Mouse (Mus musculus) liver, embryonic 15.5 days (tissue): ENCODE results near the gene Il1f5. TPM values are rescaled to one million over a fixed set of nuclear protein-coding genes. Genes with fewer than 3 reads are reported as not detected.

Source experiments
- ATAC-seq: fragments of 200-750 bp; cut with Nextera tagmentation; 2 replicates; pipeline ENCODE4 v1.8.0; 2017; ENCODE audit warnings: moderate number of reproducible peaks, mild to moderate bottlenecking, moderate library complexity; ENCODE audit not compliant: insufficient read depth
- H3K27ac ChIP-seq: fragments of 300-500 bp; sonication (generic); replicated peaks from 2 replicates; pipeline ENCODE4 v1.5.1; 2015; ENCODE audit warnings: mild to moderate bottlenecking, inconsistent platforms
- H3K27me3 ChIP-seq: fragments of 300-500 bp; sonication (generic); 2 replicates; pipeline ENCODE4 v1.6.1; 2015; ENCODE audit warnings: mild to moderate bottlenecking, inconsistent platforms
- H3K36me3 ChIP-seq: fragments of 300-500 bp; sonication (generic); replicated peaks from 2 replicates; pipeline ENCODE4 v1.6.1; 2015; ENCODE audit warnings: moderate library complexity, mild to moderate bottlenecking, inconsistent platforms
- H3K4me1 ChIP-seq: fragments of 300-500 bp; sonication (generic); replicated peaks from 2 replicates; pipeline ENCODE4 v1.6.1; 2015; ENCODE audit warnings: inconsistent platforms
- H3K4me2 ChIP-seq: fragments of 300-500 bp; sonication (generic); 2 replicates; pipeline ENCODE4 v1.6.1; 2015; ENCODE audit warnings: moderate library complexity, mild to moderate bottlenecking, inconsistent platforms
- H3K4me3 ChIP-seq: fragments of 300-500 bp; sonication (generic); replicated peaks from 2 replicates; pipeline ENCODE4 v1.5.1; 2015; ENCODE audit warnings: mild to moderate bottlenecking, inconsistent platforms
- H3K9ac ChIP-seq: fragments of 300-500 bp; sonication (generic); 2 replicates; pipeline ENCODE4 v1.6.1; 2015; ENCODE audit warnings: moderate library complexity, mild to moderate bottlenecking, inconsistent platforms
- H3K9me3 ChIP-seq: fragments of 300-500 bp; sonication (generic); replicated peaks from 2 replicates; pipeline ENCODE4 v1.6.1; 2016; ENCODE audit warnings: inconsistent platforms
- WGBS: fragments of 180-500 bp; shearing (Covaris S2); methylation state at CpG from one replicate; pipeline ENCODE4 v1.1.7; 2015; ENCODE audit warnings: mixed read lengths; ENCODE audit not compliant: insufficient replicate concordance; 5-methylcytosine and 5-hydroxymethylcytosine counted together
- polyA plus RNA-seq: library from polyadenylated mRNA; unstranded; fragments of >200 nt; fragmentation: Nextera tagmentation; extraction: Ambion mirVana; gene quantifications from 2 replicates; pipeline ENCODE4 v1.2.1, GENCODE M21; 2015

Il1f5 gene
- 0.13 TPM in 1 of 2 replicates, not detected in the other for polyA plus RNA-seq

DNA sequence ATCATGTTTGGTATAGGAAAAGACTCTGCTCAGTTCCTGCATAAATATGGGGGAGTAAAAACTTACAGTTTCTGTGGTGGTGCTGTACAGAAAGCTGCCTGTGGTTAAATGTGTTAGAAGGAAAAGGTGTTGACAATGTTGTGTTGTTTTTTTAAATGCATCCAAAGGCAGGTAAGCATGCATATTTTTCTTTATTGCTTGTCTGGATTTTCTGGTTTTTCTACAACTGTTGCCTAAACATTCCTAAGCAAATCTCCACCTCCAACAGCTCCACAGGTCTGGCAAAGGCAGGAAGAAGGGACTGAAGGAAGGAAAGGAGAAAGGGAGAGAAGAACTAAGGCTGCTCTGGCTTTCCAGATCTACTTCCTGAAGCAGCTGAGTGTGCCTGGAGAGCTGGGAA, at the start of gene Il1f5:
Gene Il1f5, plus strand, starts transcription at position 301 of the 400 bp plus-strand sequence.
- Histone ChIP-seq H3K36me3 (no peaks in the 10 kb centered on the region), H3K4me2 (no peak within 1 kb of the TSS), H3K27me3 (no peaks in the 10 kb centered on the region), H3K9ac (no peak within 1 kb of the TSS), H3K9me3 (no peaks in the 10 kb centered on the region), H3K27ac (no peak within 1 kb of the TSS), H3K4me1 (no peaks in the 10 kb centered on the region), H3K4me3 (no peak within 1 kb of the TSS)
- ATAC-seq: no peak

GRCm38 (mm10) chr2:24227191-24227590, 49.6 kb upstream of the Il1f5 start:
- Histone ChIP-seq H3K27ac (no peak overlapping the region), H3K4me2 (no peak overlapping the region), H3K9ac (no peak overlapping the region), H3K9me3 (no peaks in the 10 kb centered on the region), H3K4me3 (no peak overlapping the region), H3K4me1 (no peaks in the 10 kb centered on the region), H3K36me3 (no peaks in the 10 kb centered on the region), H3K27me3 (no peaks in the 10 kb centered on the region)
- 50% methylated on average over 2 of the region's 2 CpGs for WGBS
- ATAC-seq: no peak

- no peak overlapping the region for H3K4me3 ChIP-seq
- WGBS: 57% methylated on average over 1 of the region's 1 CpGs
- H3K27ac ChIP-seq: no peak overlapping the region
- no peaks in the 10 kb centered on the region for H3K4me1 ChIP-seq
- H3K27me3 ChIP-seq: no peaks in the 10 kb centered on the region
- no peak overlapping the region for H3K9ac ChIP-seq
- ATAC-seq: no peak
- no peaks in the 10 kb centered on the region for H3K36me3 ChIP-seq
- no peaks in the 10 kb centered on the region for H3K9me3 ChIP-seq
- no peak overlapping the region for H3K4me2 ChIP-seq
Observed at GRCm38 (mm10) chr2:24267503-24267902, 9.3 kb upstream of the Il1f5 start.

DNA sequence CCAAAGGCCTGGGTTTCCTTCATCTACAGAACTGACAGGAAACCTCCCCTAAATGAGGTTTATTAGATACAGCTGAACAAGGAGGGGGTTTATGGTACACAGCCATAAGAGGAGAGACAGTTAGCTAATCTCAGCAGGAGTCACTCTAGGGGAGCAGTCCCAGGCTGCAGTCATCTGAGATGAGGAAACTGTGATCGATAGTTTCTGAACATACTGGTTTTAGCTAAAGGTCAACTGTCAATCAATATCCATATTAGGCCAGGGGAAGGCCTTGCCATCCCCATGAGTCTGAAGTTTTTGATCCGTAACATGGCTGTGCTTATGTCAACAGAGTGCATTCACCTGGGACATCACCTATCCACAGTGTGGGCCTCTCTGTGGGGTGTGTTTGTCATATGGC, 3.1 kb upstream of the Il1f5 start:
- 60% methylated on average over 2 of the region's 2 CpGs for WGBS
- no peak for ATAC-seq
- no peak overlapping the region for H3K4me2 ChIP-seq
- no peaks in the 10 kb centered on the region for H3K9me3 ChIP-seq
- no peaks in the 10 kb centered on the region for H3K4me1 ChIP-seq
- H3K27me3 ChIP-seq: no peaks in the 10 kb centered on the region
- no peak overlapping the region for H3K9ac ChIP-seq
- H3K27ac ChIP-seq: no peak overlapping the region
- no peak overlapping the region for H3K4me3 ChIP-seq
- H3K36me3 ChIP-seq: no peaks in the 10 kb centered on the region

GRCm38 (mm10) chr2:24275146-24275545, 1.6 kb upstream of the Il1f5 start:
- 20% methylated on average over 1 of the region's 1 CpGs for WGBS

GRCm38 (mm10) chr2:24290896-24291295, 14.1 kb downstream of the Il1f5 start, which contains the start of gene Il1f10:
Il1f10 (plus strand) TSS chr2:24291196.
- no peak within 1 kb of the TSS for H3K4me3 ChIP-seq
- no peak within 1 kb of the TSS for H3K27ac ChIP-seq
- no peak for ATAC-seq
- no peak within 1 kb of the TSS for H3K9ac ChIP-seq
- WGBS: 57% methylated on average over 5 of the region's 5 CpGs
- no peaks in the 10 kb centered on the region for H3K4me1 ChIP-seq
- no peaks in the 10 kb centered on the region for H3K36me3 ChIP-seq
- H3K27me3 ChIP-seq: no peaks in the 10 kb centered on the region
- no peaks in the 10 kb centered on the region for H3K9me3 ChIP-seq
- H3K4me2 ChIP-seq: no peak within 1 kb of the TSS

More at GRCm38 (mm10) chr2:24275146-24275545, 1.6 kb upstream of the Il1f5 start:
- H3K27ac ChIP-seq: no peak overlapping the region
- ATAC-seq: no peak
- H3K9me3 ChIP-seq: no peaks in the 10 kb centered on the region
- H3K4me2 ChIP-seq: no peak overlapping the region
- H3K27me3 ChIP-seq: no peaks in the 10 kb centered on the region
- H3K4me3 ChIP-seq: no peak overlapping the region
- no peak overlapping the region for H3K9ac ChIP-seq
- H3K4me1 ChIP-seq: no peaks in the 10 kb centered on the region
- H3K36me3 ChIP-seq: no peaks in the 10 kb centered on the region

GRCm38 (mm10) chr2:24294616-24295015, 17.9 kb downstream of the Il1f5 start:
- ATAC-seq: no peak
- 23% methylated on average over 1 of the region's 1 CpGs for WGBS
- no peak overlapping the region for H3K9ac ChIP-seq
- no peaks in the 10 kb centered on the region for H3K9me3 ChIP-seq
- H3K4me3 ChIP-seq: no peak overlapping the region
- H3K4me1 ChIP-seq: no peaks in the 10 kb centered on the region
- H3K27ac ChIP-seq: no peak overlapping the region
- H3K4me2 ChIP-seq: no peak overlapping the region
- no peaks in the 10 kb centered on the region for H3K27me3 ChIP-seq
- no peaks in the 10 kb centered on the region for H3K36me3 ChIP-seq

GRCm38 (mm10) chr2:24296837-24297236, 20.1 kb downstream of the Il1f5 start:
- H3K27ac ChIP-seq: no peak overlapping the region
- no peaks in the 10 kb centered on the region for H3K36me3 ChIP-seq
- no peak overlapping the region for H3K4me3 ChIP-seq
- ATAC-seq: no peak
- no peak overlapping the region for H3K9ac ChIP-seq
- no peaks in the 10 kb centered on the region for H3K27me3 ChIP-seq
- no peaks in the 10 kb centered on the region for H3K9me3 ChIP-seq
- H3K4me1 ChIP-seq: no peaks in the 10 kb centered on the region
- no peak overlapping the region for H3K4me2 ChIP-seq
- 8% methylated on average over 3 of the region's 3 CpGs for WGBS

- peak; percentile 89 for ATAC-seq
- Histone ChIP-seq H3K4me1 (no peaks in the 10 kb centered on the region), H3K4me3 (no peak overlapping the region), H3K4me2 (no peak overlapping the region), H3K36me3 (no peaks in the 10 kb centered on the region), H3K9ac (no peak overlapping the region), H3K27ac (peak overlapping the region; percentile 65), H3K9me3 (no peaks in the 10 kb centered on the region), H3K27me3 (no peaks in the 10 kb centered on the region)
- WGBS: 35% methylated on average over 6 of the region's 6 CpGs
Observed at GRCm38 (mm10) chr2:24311302-24312001, 34.7 kb downstream of the Il1f5 start.

DNA sequence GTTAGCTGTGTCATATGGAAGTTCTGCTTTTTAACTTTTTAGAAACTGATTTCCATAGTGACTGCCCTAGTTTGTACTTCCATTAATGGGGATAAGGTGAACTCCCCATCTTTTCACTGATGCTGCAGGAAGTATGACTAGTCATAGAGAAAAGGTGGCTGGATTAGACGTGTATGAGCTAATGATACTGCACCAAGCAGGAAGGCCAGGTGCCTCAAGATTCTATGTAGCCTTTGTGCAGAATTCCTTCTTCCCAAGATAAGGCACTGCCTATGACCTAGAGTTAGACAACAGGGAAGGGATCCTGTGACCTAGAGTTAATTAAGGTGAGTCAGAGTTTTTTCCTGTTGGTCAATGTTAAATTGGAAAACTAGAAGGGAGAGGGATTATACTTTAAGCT, 40.2 kb downstream of the Il1f5 start:
- WGBS: 45% methylated on average over 1 of the region's 1 CpGs

DNA sequence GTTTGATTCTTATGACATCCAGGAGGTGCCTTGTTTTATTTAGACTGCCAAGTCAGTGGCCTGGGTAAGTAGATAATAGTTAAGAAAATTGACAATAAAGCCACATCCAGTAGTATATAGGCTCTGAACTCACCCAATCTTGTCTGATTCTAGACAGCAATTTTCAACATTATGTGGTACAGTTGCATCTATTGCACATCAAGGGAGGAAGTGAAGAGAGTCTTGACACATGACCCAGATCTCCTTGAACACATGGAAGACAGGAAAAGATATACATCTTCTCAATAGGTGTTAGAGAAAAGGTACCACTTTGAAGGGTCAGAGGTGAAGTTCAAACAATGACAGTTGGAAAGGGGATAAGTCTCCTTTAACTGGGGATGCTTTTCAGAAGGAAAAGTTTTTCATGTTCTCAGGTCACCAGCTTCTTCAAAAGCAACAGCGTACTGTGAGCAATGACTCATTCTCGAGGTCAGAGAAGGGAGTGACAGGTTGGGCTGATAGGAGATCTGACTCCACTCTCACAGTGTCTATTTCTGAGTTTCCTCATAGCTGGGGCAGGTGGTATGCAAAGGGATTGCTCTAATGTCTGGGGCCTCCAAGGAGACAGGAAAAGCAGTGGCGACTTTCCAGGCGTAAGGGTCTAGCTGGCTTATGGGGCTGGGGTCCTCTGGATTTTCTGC, 41.3 kb downstream of the Il1f5 start:
- Histone ChIP-seq H3K4me1 (no peaks in the 10 kb centered on the region), H3K27me3 (no peaks in the 10 kb centered on the region), H3K9ac (no peak overlapping the region), H3K27ac (no peak overlapping the region), H3K9me3 (no peaks in the 10 kb centered on the region), H3K36me3 (no peaks in the 10 kb centered on the region), H3K4me3 (no peak overlapping the region), H3K4me2 (no peak overlapping the region)
- 40% methylated on average over 4 of the region's 4 CpGs for WGBS
- no peak for ATAC-seq

More for the DNA sequence above, 40.2 kb downstream of the Il1f5 start:
- no peak overlapping the region for H3K27ac ChIP-seq
- no peak overlapping the region for H3K4me2 ChIP-seq
- no peak overlapping the region for H3K9ac ChIP-seq
- H3K27me3 ChIP-seq: no peaks in the 10 kb centered on the region
- no peaks in the 10 kb centered on the region for H3K4me1 ChIP-seq
- ATAC-seq: no peak
- no peaks in the 10 kb centered on the region for H3K36me3 ChIP-seq
- H3K9me3 ChIP-seq: no peaks in the 10 kb centered on the region
- no peak overlapping the region for H3K4me3 ChIP-seq
